Mouse (Mus musculus): ENCODE data around the gene Cytip.
"Not testable (repeated sequence)": the region's sequence is repeated elsewhere in the genome, so short reads cannot be mapped to it uniquely, and the experiment has no call there.

Cytip gene

DNA sequence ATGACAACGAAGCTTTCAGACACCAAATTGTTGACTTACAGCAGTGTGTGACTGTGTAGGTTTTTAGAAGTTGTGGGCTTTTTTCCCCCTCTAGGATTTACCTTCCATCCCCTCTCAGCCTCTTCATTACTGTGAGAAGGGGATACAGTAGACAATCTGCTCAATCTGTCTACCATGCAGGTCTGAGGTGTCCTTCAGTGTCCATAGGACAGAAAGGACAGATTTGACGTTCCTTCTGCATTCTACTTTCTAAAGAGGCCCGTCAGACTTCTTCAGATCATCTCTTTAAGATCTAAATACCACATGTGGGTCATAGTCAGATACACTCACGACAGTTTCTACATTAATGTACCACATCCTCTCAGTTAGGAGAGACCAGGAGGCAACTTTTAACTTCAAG lies 33.5 kb downstream of the Cytip start:
- DNase-seq (ENCODE audit: low spot score): no peak

DNA sequence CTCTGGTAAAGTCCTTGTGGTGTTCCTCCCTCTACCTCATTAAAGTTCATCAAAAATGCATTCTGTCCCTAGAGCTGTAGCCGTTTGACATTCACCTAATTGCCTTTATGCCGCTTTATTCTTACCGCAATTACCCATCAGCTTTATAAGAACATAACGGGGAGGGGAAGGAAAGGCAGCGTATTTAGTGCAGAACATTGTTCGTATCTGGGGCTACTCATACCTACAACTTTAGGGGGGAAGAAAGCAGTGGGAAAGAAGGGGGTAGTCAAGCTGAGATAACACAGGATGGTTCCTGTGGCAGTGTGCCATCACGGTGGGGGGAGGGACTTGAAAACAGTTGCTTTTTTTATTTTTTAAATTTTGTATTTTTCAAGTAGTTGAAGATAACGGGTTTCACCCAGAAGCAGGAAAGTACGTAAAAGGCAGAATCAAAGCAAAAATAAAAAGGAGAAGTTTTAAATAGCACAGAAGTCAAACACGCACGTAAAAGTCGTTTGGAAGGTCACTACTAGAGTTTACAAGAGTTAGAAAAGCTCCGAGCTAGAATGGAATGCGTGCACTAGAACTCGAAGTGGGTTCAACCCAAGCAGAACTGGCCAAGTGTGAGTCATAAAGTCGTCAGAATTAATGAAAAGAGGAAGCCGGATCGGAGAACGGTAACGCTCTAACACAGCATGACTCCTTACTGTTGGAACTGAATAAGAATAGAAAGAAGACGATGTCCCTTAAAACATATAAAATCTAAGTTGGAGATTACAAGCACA lies 34.6 kb downstream of the Cytip start:
- no peak for DNase-seq (ENCODE audit: low spot score)

DNA sequence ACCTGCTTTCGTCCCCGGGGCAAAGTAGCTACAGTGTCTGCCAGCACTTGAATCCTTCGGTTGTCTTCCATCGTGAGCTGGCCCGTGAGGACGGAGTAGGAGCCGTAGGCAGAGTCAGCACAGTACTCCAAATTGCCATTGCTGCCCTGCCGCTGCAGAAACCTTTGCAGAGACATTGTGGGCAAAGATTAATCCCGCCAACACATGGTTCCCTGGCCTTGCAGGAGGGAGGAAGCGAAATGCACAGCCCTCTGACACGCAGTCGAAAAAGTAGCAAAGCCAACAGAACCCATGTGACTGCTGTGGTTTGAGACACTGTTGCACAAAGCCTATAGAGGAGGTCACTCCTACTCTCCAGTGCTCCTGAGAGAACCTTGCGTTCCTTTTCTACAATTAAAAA lies 35.5 kb downstream of the Cytip start:
- DNase-seq (ENCODE audit: low spot score): no peak

DNA sequence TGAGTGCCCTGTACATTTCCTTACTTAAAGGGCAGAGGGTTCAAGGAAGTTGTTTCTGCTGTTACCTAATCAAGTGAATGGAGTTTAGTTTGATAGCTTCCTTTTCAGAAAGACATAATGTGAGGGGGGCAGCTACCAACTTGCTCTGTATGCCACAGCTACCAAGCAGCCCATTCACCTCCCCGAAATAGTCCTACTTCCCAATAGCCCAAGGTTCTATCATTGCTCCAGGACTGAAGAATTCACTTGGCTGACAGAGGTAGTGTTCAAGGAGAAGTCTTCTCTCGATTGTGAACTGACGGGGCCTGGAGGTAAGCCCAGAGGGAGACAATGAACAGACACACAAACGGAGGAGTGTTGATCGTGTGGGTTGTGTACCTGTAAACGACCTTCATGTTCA lies 36.2 kb downstream of the Cytip start:
- no peak for DNase-seq (ENCODE audit: low spot score)

DNA sequence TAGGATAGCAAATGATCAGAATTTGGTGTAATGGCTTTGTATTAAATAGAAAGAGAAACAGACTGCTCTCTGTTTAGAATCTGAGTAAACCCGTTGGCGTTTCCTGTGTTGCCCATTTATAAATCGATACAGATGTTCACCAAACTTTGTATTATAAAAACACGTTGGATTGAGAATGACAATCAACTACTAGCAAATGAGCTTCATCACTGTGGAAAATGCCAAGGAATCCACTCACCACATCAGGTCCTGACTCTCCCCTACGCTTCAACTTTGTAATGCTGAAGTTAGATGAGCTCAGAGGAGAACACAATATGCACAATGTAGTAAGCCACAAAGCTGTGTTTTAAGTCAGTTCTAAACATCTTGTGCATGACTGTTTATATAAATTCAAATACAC lies 36.8 kb downstream of the Cytip start:
- no peak for DNase-seq (ENCODE audit: low spot score)

DNA sequence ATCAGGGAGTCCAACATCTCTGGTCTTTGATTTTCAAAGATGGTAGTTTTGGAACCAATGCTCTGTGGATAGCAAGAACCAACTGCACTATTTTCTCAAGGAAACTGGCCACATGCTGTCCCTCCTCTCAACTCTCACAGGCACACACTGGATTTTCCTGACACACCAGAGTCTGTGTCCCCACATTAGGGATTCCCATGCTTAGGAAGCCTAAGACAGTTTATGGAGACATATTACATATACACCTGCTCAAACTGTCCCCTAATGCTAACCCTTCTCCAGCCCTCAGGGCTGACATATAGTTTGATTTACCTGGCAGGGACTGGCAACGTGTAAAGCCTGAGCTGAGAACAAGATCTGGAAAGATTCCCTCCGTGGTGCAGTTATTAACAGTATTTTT lies 37.2 kb downstream of the Cytip start:
- no peak for DNase-seq (ENCODE audit: low spot score)

DNA sequence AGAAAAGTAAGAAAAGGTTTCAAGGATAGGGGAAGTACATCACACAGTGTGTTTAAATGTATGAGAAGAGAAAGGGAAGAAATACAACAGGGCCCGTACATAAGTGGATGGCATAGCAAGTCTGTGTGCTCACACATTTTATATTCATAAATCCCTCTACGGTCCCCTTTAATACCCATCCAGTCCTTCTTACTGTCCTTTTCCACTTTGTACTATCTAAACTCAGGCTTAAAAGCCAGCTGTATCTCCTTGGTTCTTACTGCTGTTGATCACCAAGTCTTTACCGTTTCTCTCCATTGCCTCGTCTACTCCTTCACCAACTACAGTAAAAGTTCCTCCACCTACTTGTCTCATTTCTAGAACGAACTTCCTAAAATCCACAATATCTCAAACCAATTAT lies 37.9 kb downstream of the Cytip start:
- no peak for DNase-seq (ENCODE audit: low spot score)

DNA sequence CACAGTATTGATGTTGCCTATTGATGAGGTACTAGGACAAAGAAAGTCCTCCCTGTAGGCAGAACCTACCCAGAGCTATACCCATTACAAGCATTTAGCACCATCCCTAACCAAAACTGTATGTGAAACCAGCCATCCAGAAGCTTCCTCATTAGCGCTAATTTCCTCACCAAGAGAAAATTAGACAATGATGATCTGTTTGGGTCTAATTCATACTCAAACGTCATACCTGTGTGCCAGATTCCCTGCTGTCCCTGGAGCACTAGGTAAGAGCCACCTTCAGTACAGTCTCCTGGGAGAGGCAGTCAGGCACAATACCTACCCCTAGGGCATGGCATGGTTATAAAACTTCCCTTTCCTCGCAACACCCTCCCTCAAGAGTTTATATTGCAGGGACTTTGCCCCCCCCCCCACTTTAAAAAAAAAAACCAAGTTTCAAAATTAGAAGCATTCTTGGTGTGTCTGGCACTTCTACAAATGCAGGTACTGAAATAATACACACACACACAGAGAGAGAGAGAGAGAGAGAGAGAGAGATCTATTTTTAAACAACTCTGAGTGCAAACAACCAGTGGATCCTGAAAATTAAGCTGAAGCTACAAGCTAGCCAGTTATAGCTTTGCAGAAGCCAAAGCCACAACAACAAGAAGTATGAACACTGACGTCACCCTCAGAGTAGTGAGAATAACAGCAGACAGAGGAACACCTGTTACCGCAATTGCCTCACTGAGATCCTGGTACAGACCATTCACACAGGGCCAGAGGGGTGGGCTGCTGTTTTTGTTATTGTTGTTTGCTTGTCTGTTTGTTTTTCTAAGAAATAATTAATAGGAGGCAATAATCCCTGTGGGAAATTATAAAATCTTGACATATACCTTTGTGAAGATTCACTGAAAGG lies 38.6 kb downstream of the Cytip start:
- DNase-seq (ENCODE audit: low spot score): no peak

DNA sequence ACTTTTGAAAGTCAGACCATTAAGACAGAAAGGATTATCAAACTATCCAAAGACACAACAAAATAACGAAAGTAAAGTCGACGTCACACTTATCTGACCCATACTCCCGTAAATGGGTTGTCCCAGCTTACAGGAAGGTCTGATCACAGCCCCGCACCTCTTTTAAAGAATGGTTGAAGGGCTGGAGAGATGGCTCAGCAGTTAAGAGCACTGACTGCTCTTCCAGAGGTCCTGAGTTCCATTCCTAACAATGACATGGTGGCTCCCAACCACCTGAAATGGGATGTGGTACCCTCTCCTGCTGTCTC lies 39.3 kb downstream of the Cytip start:
- no peak for DNase-seq (ENCODE audit: low spot score)

DNA sequence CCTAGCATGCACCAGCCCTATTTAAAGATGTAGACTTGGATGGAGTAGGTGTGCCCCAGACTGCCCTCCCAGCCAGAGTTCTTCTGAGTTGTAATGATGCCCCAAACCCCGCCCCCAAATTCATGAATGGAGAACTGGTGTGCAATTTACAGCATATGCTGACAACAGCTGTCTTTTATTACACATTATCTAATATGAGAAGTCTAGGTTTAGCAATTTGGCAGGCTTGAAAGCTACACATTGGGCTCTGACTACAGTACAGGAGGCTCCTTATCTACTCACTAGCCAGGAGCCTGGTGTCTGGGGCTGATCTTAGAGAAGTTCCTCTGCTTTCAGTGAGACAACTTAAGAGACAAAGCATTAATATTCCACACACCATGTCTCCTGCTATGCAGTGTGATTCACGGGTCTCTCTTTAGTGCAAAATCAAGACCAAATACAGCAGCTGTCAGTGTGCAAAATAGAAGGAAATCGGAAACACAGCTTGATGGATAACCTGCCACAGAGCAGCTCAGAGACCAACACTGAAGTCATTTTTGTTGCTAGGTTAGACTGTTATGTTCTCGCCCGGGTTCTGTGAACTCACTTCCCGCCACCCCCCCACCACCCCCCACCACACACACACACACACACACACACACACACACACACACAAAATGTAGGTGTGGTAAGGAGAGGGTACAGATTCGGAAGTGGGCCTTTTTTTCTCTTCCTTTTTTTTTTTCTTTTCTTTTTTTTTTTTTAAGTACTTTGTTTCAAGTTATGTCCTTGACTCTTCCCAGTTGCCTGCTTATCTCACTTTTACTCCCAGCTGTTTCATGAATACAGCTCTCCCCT lies 39.8 kb downstream of the Cytip start:
- no peak for DNase-seq (ENCODE audit: low spot score)

DNA sequence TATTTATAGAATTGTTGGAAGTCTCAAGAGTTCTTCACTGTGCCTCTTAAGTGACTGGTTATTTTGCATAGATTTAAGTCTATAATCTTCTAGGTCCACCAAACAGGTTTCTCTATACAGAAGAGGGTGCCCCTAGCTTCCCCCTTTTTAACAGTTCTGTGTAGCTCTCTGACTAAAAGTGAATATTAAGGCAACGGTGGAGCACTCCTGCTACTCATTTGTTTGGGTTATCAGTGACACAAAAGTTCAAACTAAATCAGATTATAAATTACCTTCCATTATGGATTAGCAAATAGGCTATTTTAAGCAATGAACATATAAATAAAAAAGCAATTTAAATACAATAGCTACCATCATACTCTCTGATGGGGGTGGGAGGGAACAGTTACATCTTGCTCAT lies 40.8 kb downstream of the Cytip start:
- no peak for DNase-seq (ENCODE audit: low spot score)

DNA sequence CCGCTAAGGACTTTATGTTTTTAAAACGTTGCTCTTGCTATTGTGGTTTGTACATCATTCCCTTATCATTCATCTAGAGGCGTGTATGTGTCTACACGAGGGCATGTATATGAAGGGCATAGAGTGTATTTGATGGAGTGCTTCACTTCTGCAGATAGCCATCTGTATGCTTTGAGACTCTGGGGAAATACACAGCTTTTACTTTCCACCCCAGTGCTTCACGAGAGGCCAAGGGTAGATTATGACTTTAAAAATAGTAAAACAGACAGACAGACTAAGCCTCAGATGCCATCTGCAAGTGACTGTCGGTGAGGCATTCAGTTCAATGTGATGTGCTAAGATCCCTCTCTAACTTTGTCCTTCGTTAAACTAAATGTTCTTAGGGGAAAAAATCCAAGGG lies 41.6 kb downstream of the Cytip start:
- DNase-seq (ENCODE audit: low spot score): no peak

DNA sequence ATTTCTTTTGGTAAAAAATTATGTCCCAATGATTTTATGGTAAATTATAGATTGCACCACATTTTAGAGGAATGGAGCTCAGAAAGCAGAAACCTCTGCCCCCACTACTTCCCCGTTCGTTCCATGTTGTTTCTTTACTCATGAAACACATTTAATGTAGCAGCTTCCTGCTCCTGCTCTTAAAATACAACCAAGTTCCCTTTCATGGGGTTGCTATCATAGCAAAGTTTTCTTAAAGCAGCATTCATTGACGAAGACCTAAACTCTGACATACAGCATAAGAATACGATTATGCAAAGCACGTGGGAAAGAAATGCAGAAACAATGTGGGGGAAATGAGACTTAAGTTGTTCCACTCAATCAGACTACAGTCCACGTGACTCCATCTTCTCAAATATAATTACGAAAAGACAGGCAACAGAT lies 45.3 kb downstream of the Cytip start:
- no peak for DNase-seq (ENCODE audit: low spot score)

DNA sequence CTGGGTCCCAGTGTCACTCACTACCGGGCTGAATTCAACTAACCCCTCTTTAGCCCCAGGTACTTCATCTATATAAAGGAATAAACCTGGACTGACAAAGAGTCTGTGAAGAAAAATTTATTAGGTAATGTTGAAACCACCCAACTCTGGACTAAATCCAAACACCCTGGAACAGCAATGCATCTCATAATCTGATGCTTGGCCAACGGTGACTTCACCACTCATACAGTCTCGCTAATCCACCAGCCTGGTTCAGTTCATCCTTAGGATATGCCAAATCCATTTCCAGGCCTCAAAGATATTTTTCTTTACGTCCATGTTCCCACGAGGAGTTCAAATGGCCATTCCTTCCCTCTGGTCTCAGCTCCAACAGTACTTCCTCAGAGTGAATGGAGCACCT lies 48.8 kb downstream of the Cytip start:
- DNase-seq (ENCODE audit: low spot score): no peak

DNA sequence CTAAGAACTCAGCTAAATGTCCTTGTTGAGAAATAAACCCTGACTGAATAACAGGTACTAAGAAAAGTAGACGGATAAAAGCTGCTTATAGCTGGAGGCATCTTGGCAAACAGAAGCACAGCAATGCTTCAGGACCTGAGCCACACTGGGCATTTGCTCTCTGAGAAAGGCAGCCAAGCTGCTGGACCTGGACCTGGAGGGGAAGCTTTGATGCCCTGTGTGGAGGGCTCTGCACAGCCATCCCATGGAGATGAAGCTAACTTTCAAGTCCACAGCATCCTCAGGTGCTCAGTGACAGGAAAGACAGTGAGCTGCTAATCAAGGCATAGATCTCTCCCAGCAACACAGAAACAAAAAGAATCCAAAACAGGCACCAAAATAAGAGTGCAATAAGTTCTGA lies 54.8 kb downstream of the Cytip start:
- DNase-seq (ENCODE audit: low spot score): no peak

DNA sequence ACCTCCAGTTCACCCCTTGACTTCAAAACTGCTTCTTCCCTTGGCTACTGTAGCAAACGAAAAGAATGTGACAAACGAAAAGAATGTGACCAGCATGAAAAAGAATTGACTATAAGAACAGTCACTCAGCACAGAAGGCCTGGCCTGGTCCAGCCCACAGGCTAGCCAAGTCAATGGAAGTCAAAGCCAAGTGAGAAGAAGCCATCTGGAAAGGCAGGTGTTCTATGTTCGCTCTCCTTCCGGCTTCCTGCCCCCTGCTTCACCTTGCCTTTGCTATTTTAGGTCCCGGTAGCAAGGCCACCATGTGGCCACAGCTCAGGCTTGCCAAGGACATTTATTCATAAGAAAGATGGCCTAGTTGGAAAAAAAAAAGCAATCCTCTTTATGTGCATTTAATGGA lies 56.7 kb downstream of the Cytip start:
- DNase-seq (ENCODE audit: low spot score): no peak

DNA sequence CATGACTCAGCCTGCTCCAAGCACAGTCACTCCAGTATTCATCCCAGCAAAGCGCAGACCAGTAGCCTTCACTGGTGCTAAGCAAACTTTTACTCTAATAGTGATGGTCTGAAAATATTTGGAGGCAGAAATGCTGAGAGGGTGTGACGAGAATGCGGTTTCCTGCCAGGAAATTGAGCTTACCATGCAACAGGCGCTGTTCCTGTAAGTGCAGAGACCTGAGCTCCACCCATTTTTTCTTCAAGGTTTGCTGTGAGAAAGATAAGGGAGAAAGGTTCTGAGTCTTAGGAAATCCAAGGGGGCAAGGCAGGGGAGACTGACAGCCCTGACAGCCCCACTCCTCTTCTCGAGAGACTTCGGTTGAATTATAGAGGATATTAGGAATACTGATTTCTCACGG lies 57.7 kb downstream of the Cytip start:
- DNase-seq (ENCODE audit: low spot score): no peak

DNA sequence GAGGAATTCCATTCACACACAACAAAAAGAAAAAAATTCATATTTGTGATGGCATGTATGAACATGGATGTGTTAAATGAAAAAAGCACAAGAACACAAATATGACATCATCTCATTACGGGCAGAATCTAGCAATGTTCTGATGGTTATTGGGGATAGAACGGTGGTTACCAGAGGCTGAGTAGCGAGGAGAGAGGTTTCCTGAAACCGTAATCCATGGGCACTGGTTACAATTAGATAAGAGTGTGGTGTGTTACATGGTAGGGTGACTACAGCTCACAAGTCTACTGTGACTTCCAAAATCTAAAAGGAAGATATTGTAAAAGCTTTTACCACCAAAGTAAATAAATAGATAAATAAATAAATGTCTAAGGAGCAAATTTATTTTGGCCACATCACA lies 58.8 kb downstream of the Cytip start:
- no peak for DNase-seq (ENCODE audit: low spot score)

DNA sequence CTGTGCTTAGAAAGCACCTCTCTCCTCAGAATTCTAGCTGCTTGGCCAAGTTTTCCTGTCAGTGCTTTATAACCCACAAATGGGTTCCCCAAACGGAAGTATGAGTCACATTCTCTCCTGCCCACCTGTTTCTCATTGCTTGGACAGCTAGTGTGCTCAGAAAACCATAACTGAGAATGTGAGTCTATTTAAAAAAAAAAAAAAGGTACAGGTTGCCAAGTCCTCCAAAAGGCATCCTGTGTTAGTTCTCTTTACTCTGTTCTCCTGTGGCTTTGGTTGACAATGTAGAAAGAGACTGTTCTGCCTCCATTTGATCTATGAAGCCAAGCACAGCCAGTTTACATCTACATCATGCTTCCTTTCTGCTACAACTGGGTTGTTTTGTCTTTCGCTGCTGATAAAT lies 60.3 kb downstream of the Cytip start:
- no peak for DNase-seq (ENCODE audit: low spot score)

DNA sequence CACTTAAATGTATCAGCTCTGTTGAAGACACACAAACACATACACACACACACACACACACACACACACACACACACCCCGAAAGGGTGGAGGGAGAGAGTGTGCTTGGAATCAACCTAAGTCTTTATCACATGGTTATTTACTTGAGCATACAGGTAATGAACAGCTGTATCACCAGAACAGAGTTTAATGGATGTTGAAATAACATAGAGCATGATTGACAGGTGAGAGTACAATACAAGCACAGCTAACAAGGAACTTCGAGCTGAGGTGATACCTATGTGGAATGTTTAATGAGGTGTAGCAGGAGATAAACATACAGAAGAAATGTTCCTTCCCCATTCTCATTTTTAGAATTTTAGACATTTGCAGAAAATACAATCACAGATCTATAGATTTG lies 62.7 kb downstream of the Cytip start:
- no peak for DNase-seq (ENCODE audit: low spot score)

DNA sequence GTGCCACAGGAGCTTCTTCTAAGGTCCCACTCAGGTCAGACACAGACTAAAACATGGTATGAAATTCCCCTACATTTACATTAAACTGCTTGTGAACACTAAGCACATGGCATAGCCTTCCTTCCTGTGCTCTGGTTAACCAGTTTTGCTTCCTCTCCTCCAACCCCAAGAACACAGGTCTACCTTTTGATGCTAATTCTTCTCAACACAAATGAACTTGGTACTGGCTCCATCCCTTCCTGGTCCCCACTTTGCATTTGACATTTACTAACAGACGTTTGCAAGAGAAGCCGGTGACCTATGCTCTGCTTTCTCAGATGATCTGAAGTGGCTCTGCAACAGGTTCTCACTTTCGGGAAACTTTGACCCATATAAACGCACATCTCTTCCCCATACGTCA lies 65.4 kb downstream of the Cytip start:
- DNase-seq (ENCODE audit: low spot score): no peak

DNA sequence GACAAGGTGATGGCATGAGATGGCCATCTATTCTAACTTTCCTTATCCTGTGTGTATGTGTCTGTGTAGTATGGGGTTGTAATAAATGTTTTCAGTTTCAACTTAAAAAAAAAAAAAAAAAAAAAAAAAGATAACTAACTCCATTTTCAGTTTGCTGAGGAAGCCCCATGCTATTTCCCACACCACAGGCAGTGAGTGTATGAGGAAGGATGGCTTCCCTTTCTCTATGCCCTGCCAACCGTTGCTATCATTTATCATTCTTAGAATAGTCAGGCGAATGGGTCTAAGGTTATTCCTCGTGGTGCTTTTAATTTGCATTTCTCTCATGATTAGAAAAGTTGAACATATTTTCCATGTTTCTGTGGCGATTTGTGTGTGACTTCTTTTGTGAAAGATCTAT lies 84.2 kb downstream of the Cytip start:
- no peak for DNase-seq (ENCODE audit: low spot score)

DNA sequence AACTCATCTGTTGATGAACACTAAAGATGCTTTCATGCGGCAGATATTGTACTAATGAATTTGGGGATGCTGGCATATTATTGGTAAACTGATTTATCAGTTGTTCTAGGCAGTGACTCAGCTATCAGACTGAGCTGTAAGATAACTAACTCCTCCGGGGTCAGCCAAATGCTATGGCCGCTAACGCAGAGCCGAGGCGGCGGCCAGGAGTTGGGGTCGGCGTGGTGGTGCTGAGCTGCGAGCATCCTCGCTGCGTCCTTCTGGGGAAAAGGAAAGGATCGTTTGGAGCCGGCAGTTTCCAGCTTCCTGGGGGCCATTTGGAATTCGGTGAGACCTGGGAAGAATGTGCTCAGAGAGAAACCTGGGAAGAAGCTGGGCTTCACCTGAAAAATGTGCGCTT lies 87.4 kb downstream of the Cytip start:
- DNase-seq (ENCODE audit: low spot score): not testable (repeated sequence)
